Mouse (Mus musculus) ovary, adult 18-20 months (tissue): ENCODE data around the gene Trp73.
A peak's percentile ranks its signal among the peaks of the same experiment; 100 is the strongest.

Experiments
- DNase-seq: peaks from one replicate; pipeline ENCODE4 v3.0.0; 2022; ENCODE audit warnings: low spot score, mixed read lengths

Trp73 gene

GRCm38 (mm10) chr4:154140182-154140212 lies at the start of gene Trp73:
Trp73 (minus strand) TSS chr4:154140208.
- no peak for DNase-seq

GRCm38 (mm10) chr4:154188948-154189347 lies 48.9 kb upstream of the Trp73 start:
- DNase-seq: no peak

- no peak for DNase-seq
Observed at GRCm38 (mm10) chr4:154186002-154186537, 46.1 kb upstream of the Trp73 start.

- no peak for DNase-seq
Observed at GRCm38 (mm10) chr4:154185001-154185400, 45.0 kb upstream of the Trp73 start.

- no peak for DNase-seq
Observed at GRCm38 (mm10) chr4:154183566-154183965, 43.6 kb upstream of the Trp73 start.

- DNase-seq: no peak
Observed at GRCm38 (mm10) chr4:154181001-154181400, 41.0 kb upstream of the Trp73 start.

- DNase-seq: no peak
Observed at GRCm38 (mm10) chr4:154177257-154177656, 37.2 kb upstream of the Trp73 start.

- no peak for DNase-seq
Observed at GRCm38 (mm10) chr4:154171931-154172604, 32.1 kb upstream of the Trp73 start.

- DNase-seq: no peak
Observed at GRCm38 (mm10) chr4:154171151-154171930, 31.3 kb upstream of the Trp73 start.

GRCm38 (mm10) chr4:154170506-154171150 lies 30.6 kb upstream of the Trp73 start, which contains the start of gene Megf6:
Megf6 (plus strand) TSS chr4:154170730.
- DNase-seq: no peak

GRCm38 (mm10) chr4:154170021-154170420 lies 30.0 kb upstream of the Trp73 start:
- no peak for DNase-seq

- DNase-seq: no peak
Observed at GRCm38 (mm10) chr4:154167053-154167452, 27.0 kb upstream of the Trp73 start.

- DNase-seq: no peak
Observed at GRCm38 (mm10) chr4:154163296-154163695, 23.3 kb upstream of the Trp73 start.

GRCm38 (mm10) chr4:154160538-154161390 lies 20.8 kb upstream of the Trp73 start, which contains the start of gene Tprgl:
Tprgl (minus strand) TSS chr4:154160666.
- DNase-seq: peak; percentile 94

- DNase-seq: no peak
Observed at GRCm38 (mm10) chr4:154159961-154160537, 20.0 kb upstream of the Trp73 start.

- peak; percentile 52 for DNase-seq
Observed at GRCm38 (mm10) chr4:154159002-154159401, 19.0 kb upstream of the Trp73 start.

GRCm38 (mm10) chr4:154157970-154158662 lies 18.1 kb upstream of the Trp73 start:
- DNase-seq: no peak

GRCm38 (mm10) chr4:154156050-154156449 lies 16.0 kb upstream of the Trp73 start:
- DNase-seq: no peak

GRCm38 (mm10) chr4:154154104-154154503 lies 14.1 kb upstream of the Trp73 start:
- no peak for DNase-seq

- no peak for DNase-seq
Observed at GRCm38 (mm10) chr4:154146342-154146741, 6.3 kb upstream of the Trp73 start.

GRCm38 (mm10) chr4:154144712-154145111 lies 4.7 kb upstream of the Trp73 start:
- no peak for DNase-seq
